Mouse (Mus musculus): ENCODE results near the gene Gapdhs. TPM values are rescaled to one million over a fixed set of nuclear protein-coding genes. Genes with fewer than 3 reads are reported as not detected.
"Not testable (repeated sequence)": the region's sequence is repeated elsewhere in the genome, so short reads cannot be mapped to it uniquely, and the experiment has no call there.

Gene Gapdhs
- total and polyA plus RNA-seq, 2 experiments from 2014 or later = not detected

DNA sequence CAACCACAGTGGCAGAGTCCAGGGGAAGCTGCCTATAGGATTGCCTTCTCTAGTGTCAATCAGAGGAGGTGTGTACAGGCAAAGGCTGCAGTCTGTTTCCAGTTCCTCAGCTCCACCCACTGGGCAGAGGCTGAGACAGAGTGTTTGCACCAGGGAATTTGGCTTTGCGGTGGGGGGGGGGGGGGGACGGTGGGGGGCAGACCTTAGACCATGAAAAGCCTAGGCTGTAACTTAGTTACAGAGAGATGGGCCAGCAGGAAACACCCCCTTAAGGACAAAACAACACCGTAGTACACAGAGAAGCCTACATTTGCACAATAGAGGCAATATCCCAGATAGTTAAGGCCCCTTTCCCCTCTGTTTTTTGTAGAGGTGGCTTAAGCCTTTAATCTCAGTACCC lies 13.5 kb upstream of the Gapdhs start:
- no peaks in the 10 kb centered on the region for H3K4me1 ChIP-seq (ENCODE audit: control insufficient read depth, insufficient read depth)
- DNase-seq (ENCODE audit: low spot score) (no peak), ATAC-seq (ENCODE audit: insufficient read depth, low read depth) (no peak)
- no peak overlapping the region for H3K4me3 ChIP-seq (ENCODE audit: low read depth, low read length)
- TF ChIP-seq EP300 (IDR thresholded peaks at IDR 0.05; ENCODE audit: low read depth) = no peak
- no peak for TF ChIP-seq CTCF (IDR thresholded peaks at IDR 0.05; ENCODE audit: low read depth)
- no peak overlapping the region for H3K4me2 ChIP-seq (ENCODE audit: low read depth, low read length)
- H3K27me3 ChIP-seq (ENCODE audit: control insufficient read depth, insufficient read depth, low read length) = no peaks in the 10 kb centered on the region
- WGBS = 62% methylated on average over 3 of the region's 3 CpGs
- peaks cover 5% of the 10 kb centered on the region; the same call in 1 of the 2 replicates for H3K9me3 ChIP-seq (replicated peaks; ENCODE audit: control insufficient read depth, low read length)
- H3K9ac ChIP-seq (replicated peaks; ENCODE audit: low read depth, low read length) = no peak overlapping the region
- H3K27ac ChIP-seq (ENCODE audit: low read depth) = no peak overlapping the region
- H3K36me3 ChIP-seq (replicated peaks; ENCODE audit: control insufficient read depth, insufficient read depth, low read length) = no peaks in the 10 kb centered on the region

DNA sequence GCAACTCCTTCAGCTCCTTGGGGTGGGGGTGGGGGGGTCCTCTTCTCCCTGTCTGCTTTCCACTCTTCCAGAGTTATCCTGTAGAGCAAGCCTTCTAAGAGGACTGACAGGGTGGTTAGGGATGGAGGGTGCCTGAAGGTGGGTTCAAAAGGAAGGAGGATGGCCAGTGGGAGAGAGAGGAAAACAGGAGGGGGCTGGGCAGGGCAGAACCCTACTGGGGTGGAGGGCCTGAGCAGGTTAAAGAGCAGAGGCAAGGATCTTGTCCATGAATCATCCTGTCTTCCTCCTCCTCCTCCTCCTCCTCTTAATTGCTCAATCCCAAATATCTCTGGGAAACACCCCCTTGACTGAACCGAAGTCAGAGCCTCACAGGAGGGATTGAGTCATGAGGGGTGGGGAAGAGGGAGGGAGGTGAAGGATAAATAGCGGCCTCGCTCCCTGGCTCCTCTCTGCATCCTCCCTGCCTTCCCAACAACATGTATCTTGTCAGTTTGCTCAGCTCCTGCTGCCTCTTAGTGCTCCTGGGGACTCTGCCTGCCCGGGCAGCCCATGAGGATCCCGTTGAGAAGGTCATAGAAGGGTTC lies 7.7 kb upstream of the Gapdhs start, which contains the start of gene Sbsn:
Sbsn (plus strand) TSS at position 386 of the 584 bp plus-strand sequence.
- Histone ChIP-seq H3K36me3 (replicated peaks; ENCODE audit: control insufficient read depth, insufficient read depth, low read length) (no peaks in the 10 kb centered on the region), H3K4me3 (ENCODE audit: low read depth, low read length) (no peak within 1 kb of the TSS), H3K9me3 (replicated peaks; ENCODE audit: control insufficient read depth, low read length) (peaks cover 5% of the 10 kb centered on the region; the same call in 1 of the 2 replicates), H3K4me2 (ENCODE audit: low read depth, low read length) (no peak within 1 kb of the TSS), H3K4me1 (ENCODE audit: control insufficient read depth, insufficient read depth) (no peaks in the 10 kb centered on the region), H3K9ac (replicated peaks; ENCODE audit: low read depth, low read length) (no peak within 1 kb of the TSS), H3K27ac (ENCODE audit: low read depth) (no peak within 1 kb of the TSS), H3K27me3 (ENCODE audit: control insufficient read depth, insufficient read depth, low read length) (no peaks in the 10 kb centered on the region)
- TF ChIP-seq EP300 (IDR thresholded peaks at IDR 0.05; ENCODE audit: low read depth) (no peak), CTCF (IDR thresholded peaks at IDR 0.05; ENCODE audit: low read depth) (no peak)
- no peak for ATAC-seq (ENCODE audit: insufficient read depth, low read depth)
- DNase-seq (ENCODE audit: low spot score) = no peak
- WGBS = 41% methylated on average over 5 of the region's 5 CpGs

GRCm38 (mm10) chr7:30749824-30750606 lies 6.5 kb upstream of the Gapdhs start:
- H3K4me2 ChIP-seq (ENCODE audit: low read depth, low read length) = no peak overlapping the region
- no peak for TF ChIP-seq CTCF (IDR thresholded peaks at IDR 0.05; ENCODE audit: low read depth)
- no peak for TF ChIP-seq EP300 (IDR thresholded peaks at IDR 0.05; ENCODE audit: low read depth)
- ATAC-seq (ENCODE audit: insufficient read depth, low read depth) = no peak

DNA sequence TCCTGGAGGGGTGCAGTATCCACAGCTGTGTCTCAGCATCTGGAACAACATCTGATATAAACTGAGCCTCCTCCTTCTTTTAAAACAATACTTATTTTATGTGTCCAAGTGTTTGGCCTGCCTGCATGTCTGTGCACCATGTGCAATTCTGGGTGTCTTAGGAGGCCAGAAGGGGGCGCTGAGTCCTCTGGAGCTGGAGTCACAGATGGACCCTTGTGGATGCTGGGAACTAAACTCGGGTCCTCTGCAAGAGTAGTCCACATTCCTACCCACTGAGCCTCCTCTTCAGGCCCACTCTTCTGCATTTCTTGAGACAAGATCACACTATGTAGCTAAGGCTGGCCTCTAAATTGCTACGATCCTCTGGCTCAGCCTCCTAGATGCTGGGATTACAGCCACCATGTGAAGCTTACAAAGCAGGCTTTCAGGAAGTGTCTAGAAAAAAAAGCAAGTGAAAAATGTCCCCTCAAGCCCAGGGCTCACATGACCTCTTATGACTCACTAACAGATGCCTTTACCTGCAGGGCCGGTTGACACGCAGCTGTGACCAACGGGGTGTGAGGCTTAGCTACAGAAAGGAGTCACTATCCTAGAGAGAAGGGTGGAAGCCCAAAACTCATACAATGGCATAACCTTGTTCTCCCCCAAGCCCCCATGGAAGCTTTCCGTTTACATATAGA lies 4.2 kb upstream of the Gapdhs start:
- Histone ChIP-seq H3K27me3 (ENCODE audit: control insufficient read depth, insufficient read depth, low read length) (no peaks in the 10 kb centered on the region), H3K9me3 (replicated peaks; ENCODE audit: control insufficient read depth, low read length) (no peaks in the 10 kb centered on the region), H3K4me3 (ENCODE audit: low read depth, low read length) (no peak overlapping the region), H3K9ac (replicated peaks; ENCODE audit: low read depth, low read length) (no peak overlapping the region), H3K27ac (ENCODE audit: low read depth) (no peak overlapping the region), H3K4me1 (ENCODE audit: control insufficient read depth, insufficient read depth) (peaks cover 4% of the 10 kb centered on the region; the same call in 1 of the 2 replicates), H3K4me2 (ENCODE audit: low read depth, low read length) (no peak overlapping the region), H3K36me3 (replicated peaks; ENCODE audit: control insufficient read depth, insufficient read depth, low read length) (no peaks in the 10 kb centered on the region)
- TF ChIP-seq EP300 (IDR thresholded peaks at IDR 0.05; ENCODE audit: low read depth) = no peak
- TF ChIP-seq CTCF (IDR thresholded peaks at IDR 0.05; ENCODE audit: low read depth) = no peak
- DNase-seq (ENCODE audit: low spot score) (no peak), ATAC-seq (ENCODE audit: insufficient read depth, low read depth) (no peak)
- WGBS = 84% methylated on average over 7 of the region's 7 CpGs

More at GRCm38 (mm10) chr7:30749824-30750606, 6.5 kb upstream of the Gapdhs start:
- DNase-seq (ENCODE audit: low spot score) = no peak
- 71% methylated on average over 13 of the region's 13 CpGs for WGBS
- H3K36me3 ChIP-seq (replicated peaks; ENCODE audit: control insufficient read depth, insufficient read depth, low read length) = no peaks in the 10 kb centered on the region
- H3K4me1 ChIP-seq (ENCODE audit: control insufficient read depth, insufficient read depth) = no peaks in the 10 kb centered on the region
- no peaks in the 10 kb centered on the region for H3K27me3 ChIP-seq (ENCODE audit: control insufficient read depth, insufficient read depth, low read length)
- H3K27ac ChIP-seq (ENCODE audit: low read depth) = no peak overlapping the region
- no peak overlapping the region for H3K9ac ChIP-seq (replicated peaks; ENCODE audit: low read depth, low read length)
- peaks cover 4% of the 10 kb centered on the region; the same call in 1 of the 2 replicates for H3K9me3 ChIP-seq (replicated peaks; ENCODE audit: control insufficient read depth, low read length)
- no peak overlapping the region for H3K4me3 ChIP-seq (ENCODE audit: low read depth, low read length)

- H3K4me2 ChIP-seq (ENCODE audit: low read depth, low read length) = no peak overlapping the region
- H3K36me3 ChIP-seq (replicated peaks; ENCODE audit: control insufficient read depth, insufficient read depth, low read length) = no peaks in the 10 kb centered on the region
- H3K27ac ChIP-seq (ENCODE audit: low read depth) = 0 out of 2 replicates have a peak overlapping the region, but pooled peaks have one; percentile 34
- 21% methylated on average over 4 of the region's 4 CpGs for WGBS
- no peak overlapping the region for H3K9ac ChIP-seq (replicated peaks; ENCODE audit: low read depth, low read length)
- H3K9me3 ChIP-seq (replicated peaks; ENCODE audit: control insufficient read depth, low read length) = no peaks in the 10 kb centered on the region; the same call in 1 of the 2 replicates
- TF ChIP-seq EP300 (IDR thresholded peaks at IDR 0.05; ENCODE audit: low read depth) (no peak), CTCF (IDR thresholded peaks at IDR 0.05; ENCODE audit: low read depth) (no peak)
- DNase-seq (ENCODE audit: low spot score) (peak; percentile 41), ATAC-seq (ENCODE audit: insufficient read depth, low read depth) (peak; percentile 62; the same call in 1 of the 2 replicates)
- peaks cover 4% of the 10 kb centered on the region; the same call in 1 of the 2 replicates for H3K4me1 ChIP-seq (ENCODE audit: control insufficient read depth, insufficient read depth)
- no peaks in the 10 kb centered on the region for H3K27me3 ChIP-seq (ENCODE audit: control insufficient read depth, insufficient read depth, low read length)
- no peak overlapping the region for H3K4me3 ChIP-seq (ENCODE audit: low read depth, low read length)
Measured at GRCm38 (mm10) chr7:30744022-30744598, 629 bp upstream of the Gapdhs start.

- not testable (repeated sequence) for H3K27ac ChIP-seq (ENCODE audit: low read depth); H3K36me3 ChIP-seq (replicated peaks; ENCODE audit: control insufficient read depth, insufficient read depth, low read length); H3K4me3 ChIP-seq (ENCODE audit: low read depth, low read length); ATAC-seq (ENCODE audit: insufficient read depth, low read depth); H3K27me3 ChIP-seq (ENCODE audit: control insufficient read depth, insufficient read depth, low read length); H3K4me1 ChIP-seq (ENCODE audit: control insufficient read depth, insufficient read depth); H3K9ac ChIP-seq (replicated peaks; ENCODE audit: low read depth, low read length); H3K9me3 ChIP-seq (replicated peaks; ENCODE audit: control insufficient read depth, low read length); H3K4me2 ChIP-seq (ENCODE audit: low read depth, low read length); DNase-seq (ENCODE audit: low spot score)
- WGBS = 76% methylated on average over 2 of the region's 2 CpGs
Measured at GRCm38 (mm10) chr7:30742570-30742969, 911 bp downstream of the Gapdhs start.
